Mouse (Mus musculus): ENCODE results near the gene Ccdc150. TPM values are rescaled to one million over a fixed set of nuclear protein-coding genes. Genes with fewer than 3 reads are reported as not detected.

The Ccdc150 gene
- polyA plus RNA-seq, 2 experiments: 0.06 to 0.23 TPM

- no peak overlapping the region for H3K9ac ChIP-seq (replicated peaks)
- H3K4me3 ChIP-seq (ENCODE audit: insufficient read depth in 1 of 2, low read depth in 2 of 2, low read length in 2 of 2): no peak overlapping the region
- 74% methylated on average over 4 of the region's 4 CpGs for WGBS (ENCODE audit: insufficient replicate concordance)
- DNase-seq (ENCODE audit: low read depth in 3 of 3, low spot score in 3 of 3) (no peak), ATAC-seq (ENCODE audit: insufficient read depth) (no peak)
- no peaks in the 10 kb centered on the region for H3K9me3 ChIP-seq (ENCODE audit: control insufficient read depth, low read length)
- no peaks in the 10 kb centered on the region for H3K36me3 ChIP-seq (replicated peaks; ENCODE audit: control insufficient read depth, insufficient read depth, low read depth)
- no peaks in the 10 kb centered on the region for H3K27me3 ChIP-seq (ENCODE audit: control insufficient read depth, insufficient read depth, low read length)
- no peak overlapping the region for H3K27ac ChIP-seq
- TF ChIP-seq EP300 (IDR thresholded peaks at IDR 0.05; ENCODE audit: low read depth) (no peak), CTCF (IDR thresholded peaks at IDR 0.05; ENCODE audit: low read depth) (no peak)
- H3K4me2 ChIP-seq (ENCODE audit: low read depth): no peak overlapping the region
- no peaks in the 10 kb centered on the region for H3K4me1 ChIP-seq (replicated peaks; ENCODE audit: control insufficient read depth in 2 of 2, insufficient read depth in 2 of 2, low read length in 1 of 2)
These were observed 104.3 kb downstream of the Ccdc150 start for GRCm38 (mm10) chr1:54354786-54355185.

GRCm38 (mm10) chr1:54355485-54355884, 105.0 kb downstream of the Ccdc150 start:
- no peaks in the 10 kb centered on the region for H3K9me3 ChIP-seq (ENCODE audit: control insufficient read depth, low read length)
- H3K4me2 ChIP-seq (ENCODE audit: low read depth): no peak overlapping the region
- no peaks in the 10 kb centered on the region for H3K4me1 ChIP-seq (replicated peaks; ENCODE audit: control insufficient read depth in 2 of 2, insufficient read depth in 2 of 2, low read length in 1 of 2)
- no peak overlapping the region for H3K27ac ChIP-seq
- DNase-seq (ENCODE audit: low read depth in 3 of 3, low spot score in 3 of 3): no peak
- no peak for ATAC-seq (ENCODE audit: insufficient read depth)
- H3K27me3 ChIP-seq (ENCODE audit: control insufficient read depth, insufficient read depth, low read length): no peaks in the 10 kb centered on the region
- no peaks in the 10 kb centered on the region for H3K36me3 ChIP-seq (replicated peaks; ENCODE audit: control insufficient read depth, insufficient read depth, low read depth)
- no peak overlapping the region for H3K9ac ChIP-seq (replicated peaks)
- 68% methylated on average over 5 of the region's 5 CpGs for WGBS (ENCODE audit: insufficient replicate concordance)
- no peak overlapping the region for H3K4me3 ChIP-seq (ENCODE audit: insufficient read depth in 1 of 2, low read depth in 2 of 2, low read length in 2 of 2)
- no peak for TF ChIP-seq CTCF (IDR thresholded peaks at IDR 0.05; ENCODE audit: low read depth)
- TF ChIP-seq EP300 (IDR thresholded peaks at IDR 0.05; ENCODE audit: low read depth): no peak

DNA sequence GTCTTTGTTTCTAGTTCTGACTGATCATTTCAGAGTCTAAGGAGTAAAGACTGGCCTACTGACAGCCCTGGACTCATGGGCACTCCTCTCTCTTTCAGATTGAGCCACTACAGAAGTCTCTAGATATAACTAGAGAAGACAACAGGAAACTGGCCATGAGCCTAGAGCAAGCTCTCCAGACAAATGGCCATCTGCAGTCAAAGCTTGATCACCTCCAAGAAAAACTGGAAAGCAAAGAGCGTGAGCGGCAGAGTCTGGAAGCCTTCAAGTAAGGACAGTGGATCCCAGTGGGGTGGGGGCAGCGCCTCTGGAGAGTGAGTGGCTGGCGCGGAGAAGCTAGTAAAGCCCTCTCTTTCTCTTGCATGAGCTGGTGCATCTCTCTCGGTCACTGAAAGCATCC, 106.1 kb downstream of the Ccdc150 start:
- Histone ChIP-seq H3K9me3 (ENCODE audit: control insufficient read depth, low read length) (no peaks in the 10 kb centered on the region), H3K27ac (no peak overlapping the region), H3K4me3 (ENCODE audit: insufficient read depth in 1 of 2, low read depth in 2 of 2, low read length in 2 of 2) (no peak overlapping the region), H3K36me3 (replicated peaks; ENCODE audit: control insufficient read depth, insufficient read depth, low read depth) (no peaks in the 10 kb centered on the region), H3K27me3 (ENCODE audit: control insufficient read depth, insufficient read depth, low read length) (no peaks in the 10 kb centered on the region), H3K4me2 (ENCODE audit: low read depth) (no peak overlapping the region), H3K9ac (replicated peaks) (no peak overlapping the region), H3K4me1 (replicated peaks; ENCODE audit: control insufficient read depth in 2 of 2, insufficient read depth in 2 of 2, low read length in 1 of 2) (no peaks in the 10 kb centered on the region)
- DNase-seq (ENCODE audit: low read depth in 3 of 3, low spot score in 3 of 3): no peak
- 73% methylated on average over 6 of the region's 6 CpGs for WGBS (ENCODE audit: insufficient replicate concordance)
- no peak for ATAC-seq (ENCODE audit: insufficient read depth)
- TF ChIP-seq CTCF (IDR thresholded peaks at IDR 0.05; ENCODE audit: low read depth) (no peak), EP300 (IDR thresholded peaks at IDR 0.05; ENCODE audit: low read depth) (no peak)

DNA sequence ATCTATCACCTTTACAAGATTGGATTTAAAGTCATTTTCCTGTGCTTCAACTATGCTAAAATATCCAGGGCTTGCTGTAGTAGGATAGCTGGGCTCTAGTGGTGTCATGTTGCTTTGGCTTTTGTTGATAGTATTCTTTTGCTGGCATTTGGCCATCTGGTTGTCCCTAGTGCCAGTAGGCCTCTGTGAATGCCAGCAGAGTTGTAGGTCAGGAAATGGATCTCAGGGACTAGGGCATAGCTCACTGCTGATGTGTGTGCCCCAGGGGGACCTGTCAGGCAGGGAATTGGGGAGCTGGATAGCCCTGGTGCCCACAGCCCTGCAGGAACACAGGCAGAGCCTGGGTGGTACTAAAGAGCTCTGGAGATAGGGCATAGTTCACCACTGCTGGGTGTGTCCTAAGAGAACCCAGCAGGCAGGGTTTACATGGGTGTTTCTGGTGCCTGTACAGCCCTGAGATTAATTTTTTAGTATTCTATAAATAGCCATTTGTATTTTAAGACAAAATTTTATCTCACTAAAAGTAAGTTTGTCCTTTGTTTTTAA, 127.1 kb downstream of the Ccdc150 start:
- no peaks in the 10 kb centered on the region for H3K36me3 ChIP-seq (replicated peaks; ENCODE audit: control insufficient read depth, insufficient read depth, low read depth)
- no peaks in the 10 kb centered on the region for H3K4me1 ChIP-seq (replicated peaks; ENCODE audit: control insufficient read depth in 2 of 2, insufficient read depth in 2 of 2, low read length in 1 of 2)
- ATAC-seq (ENCODE audit: insufficient read depth) (no peak), DNase-seq (ENCODE audit: low read depth in 3 of 3, low spot score in 3 of 3) (no peak)
- no peak overlapping the region for H3K27ac ChIP-seq
- H3K4me3 ChIP-seq (ENCODE audit: insufficient read depth in 1 of 2, low read depth in 2 of 2, low read length in 2 of 2): no peak overlapping the region
- no peak overlapping the region for H3K4me2 ChIP-seq (ENCODE audit: low read depth)
- TF ChIP-seq CTCF (IDR thresholded peaks at IDR 0.05; ENCODE audit: low read depth): no peak
- H3K27me3 ChIP-seq (ENCODE audit: control insufficient read depth, insufficient read depth, low read length): no peaks in the 10 kb centered on the region
- H3K9ac ChIP-seq (replicated peaks): no peak overlapping the region
- no peaks in the 10 kb centered on the region for H3K9me3 ChIP-seq (ENCODE audit: control insufficient read depth, low read length)

- H3K9ac ChIP-seq (replicated peaks): no peak overlapping the region
- DNase-seq (ENCODE audit: low read depth in 3 of 3, low spot score in 3 of 3) (peak; percentile 5 to 26 (median 10)), ATAC-seq (ENCODE audit: insufficient read depth) (no peak)
- no peaks in the 10 kb centered on the region for H3K27me3 ChIP-seq (ENCODE audit: control insufficient read depth, insufficient read depth, low read length)
- no peak overlapping the region for H3K4me2 ChIP-seq (ENCODE audit: low read depth)
- H3K4me1 ChIP-seq (replicated peaks; ENCODE audit: control insufficient read depth in 2 of 2, insufficient read depth in 2 of 2, low read length in 1 of 2): no peaks in the 10 kb centered on the region
- TF ChIP-seq CTCF (IDR thresholded peaks at IDR 0.05; ENCODE audit: low read depth): peak; percentile 57; the same call in 1 of the 2 replicates
- TF ChIP-seq EP300 (IDR thresholded peaks at IDR 0.05; ENCODE audit: low read depth): no peak
- no peak overlapping the region for H3K27ac ChIP-seq
- 70% methylated on average over 9 of the region's 9 CpGs for whole genome bisulfite sequencing (ENCODE audit: insufficient replicate concordance)
- H3K4me3 ChIP-seq (ENCODE audit: insufficient read depth in 1 of 2, low read depth in 2 of 2, low read length in 2 of 2): no peak overlapping the region
- H3K9me3 ChIP-seq (ENCODE audit: control insufficient read depth, low read length): no peaks in the 10 kb centered on the region
- no peaks in the 10 kb centered on the region for H3K36me3 ChIP-seq (replicated peaks; ENCODE audit: control insufficient read depth, insufficient read depth, low read depth)
These were observed 130.8 kb downstream of the Ccdc150 start for GRCm38 (mm10) chr1:54380978-54381914.

All from liver, embryonic 14.5 days (tissue).